Mouse (Mus musculus): ENCODE measurements around the gene Lrit3. TPM values are rescaled to one million over a fixed set of nuclear protein-coding genes. Genes with fewer than 3 reads are reported as not detected.

Gene Lrit3
- not detected in 2 replicates for polyA plus RNA-seq (2021; fragmentation: Nextera tagmentation)
- long read RNA-seq, experiment 1, result 0 reads
- long read RNA-seq, experiment 2, result 0 reads

GRCm38 (mm10) chr3:129803765-129804164 is at the start of gene Lrit3:
Gene Lrit3, minus strand, starts transcription at chr3:129804030.

DNA sequence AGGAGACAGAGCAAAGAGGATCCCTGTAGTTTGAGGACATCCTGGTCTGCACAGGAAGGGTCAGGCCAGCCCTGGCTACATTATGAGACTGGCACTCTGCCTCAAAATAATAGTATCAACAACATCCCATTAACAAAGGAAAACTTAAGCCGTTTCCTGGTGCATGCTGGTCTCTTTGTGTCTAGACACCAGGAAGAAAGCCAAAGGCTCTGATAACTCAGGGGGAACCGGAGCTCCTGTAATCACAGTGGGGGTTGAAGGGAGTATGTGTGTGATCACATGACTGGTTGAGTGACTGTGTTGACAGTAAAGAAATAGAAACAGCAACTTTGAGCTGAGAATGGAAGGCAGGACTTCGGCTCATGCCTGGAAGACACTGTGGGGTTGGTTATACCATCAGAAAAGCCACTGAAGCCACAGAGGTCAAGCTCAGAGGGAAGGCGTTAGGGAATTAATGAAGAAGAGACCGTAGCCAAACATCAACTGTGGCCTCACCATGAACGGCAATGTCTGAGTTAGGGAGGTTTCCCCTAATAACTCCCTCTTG is 31.6 kb upstream of the Lrit3 start, which contains the start of gene Cfi:
TSS of gene Cfi (plus strand) at position 497 of the 547 bp plus-strand sequence.

GRCm38 (mm10) chr3:129831035-129831568 is 27.3 kb upstream of the Lrit3 start, which contains the start of gene Gar1:
Gene Gar1, minus strand, starts transcription at chr3:129831396.

GRCm38 (mm10) chr3:129822206-129822775 is 18.5 kb upstream of the Lrit3 start, which contains the start of gene Rrh:
Gene Rrh, minus strand, starts transcription at chr3:129822587.

GRCm38 (mm10) chr3:129754650-129755604 is 48.9 kb downstream of the Lrit3 start, which contains the start of gene Egf:
Gene Egf, minus strand, starts transcription at chr3:129755316.

Other genes with a start within 250 kb of the Lrit3 start
- gene Egf, start 48.7 kb downstream of the Lrit3 start, polyA plus RNA-seq (2021; fragmentation: Nextera tagmentation), result 0.29 and 0.62 TPM in 2 replicates
- gene Rrh, start 18.6 kb upstream of the Lrit3 start, polyA plus RNA-seq (2021; fragmentation: Nextera tagmentation), result 5.2 TPM in 1 of 2 replicates, not detected in the other
- 4.8 and 5.8 TPM in 2 replicates for gene Gar1, start 27.4 kb upstream of the Lrit3 start, polyA plus RNA-seq (2021; fragmentation: Nextera tagmentation)
- not detected in 2 replicates for gene Cfi, start 31.9 kb upstream of the Lrit3 start, polyA plus RNA-seq (2021; fragmentation: Nextera tagmentation)
- gene Pla2g12a, start 74.6 kb upstream of the Lrit3 start, polyA plus RNA-seq (2021; fragmentation: Nextera tagmentation), result 17.5 and 23.2 TPM in 2 replicates
- 6.4 and 11.8 TPM in 2 replicates for gene Casp6, start 97.4 kb upstream of the Lrit3 start, polyA plus RNA-seq (2021; fragmentation: Nextera tagmentation)
- 11.7 and 12.9 TPM in 2 replicates for gene Mcub, start 166.2 kb upstream of the Lrit3 start, polyA plus RNA-seq (2021; fragmentation: Nextera tagmentation)

Measured in layer of hippocampus, adult 6 months (tissue).